18 mouse cellular contexts compared by ENCODE assay signal in genomic region chr16:90402292-90402691, GRCm38 (mm10). TPM values are rescaled to one million over a fixed set of nuclear protein-coding genes. Genes with fewer than 3 reads are reported as not detected.
DNase-seq lines count a peak whose midpoint lies in the region; ATAC-seq and TF ChIP-seq lines count a peak whose summit lies in the region.
"Had no signal": no experiment of that assay in that cellular context is flagged by ENCODE, and none has a peak within 500 bp of the region (broad histone marks: within the 10 kb centered on the region; RNA-seq: fewer than 3 reads in every experiment).

No protein-coding gene starts in this region.

- H3K4me1 ChIP-seq in heart, embryonic 12.5 days (replicated peaks): peaks cover 57% of the 10 kb centered on the region
- H3K4me1 ChIP-seq in limb, embryonic 12.5 days (replicated peaks): peaks cover 58% of the 10 kb centered on the region
- peaks cover 51% of the 10 kb centered on the region for H3K4me1 ChIP-seq in limb, embryonic 10.5 days
- H3K4me1 ChIP-seq in neural tube, embryonic 13.5 days (replicated peaks): peaks cover 50% of the 10 kb centered on the region
- no peaks in the 10 kb centered on the region; the same call in 1 of the 2 replicates for H3K4me1 ChIP-seq in cerebellum, adult 2 months (ENCODE audit: control insufficient read depth, insufficient read depth, low read length)

- no peak overlapping the region for H3K4me3 ChIP-seq in heart, embryonic 12.5 days
- H3K4me3 ChIP-seq in limb, embryonic 12.5 days (replicated peaks): no peak overlapping the region
- no peak overlapping the region for H3K4me3 ChIP-seq in limb, embryonic 10.5 days
- H3K4me3 ChIP-seq in neural tube, embryonic 13.5 days: no peak overlapping the region
- no peak overlapping the region for H3K4me3 ChIP-seq in cerebellum, adult 2 months (replicated peaks; ENCODE audit: insufficient read depth, low read depth, low read length)
- H3K4me3 ChIP-seq: embryonic facial prominence, embryonic 15.5 days; heart, embryonic 15.5 days; liver, embryonic 15.5 days had no signal

- 87% methylated on average over 7 of the region's 7 CpGs for WGBS in heart, embryonic 12.5 days
- WGBS in limb, embryonic 12.5 days: 59% methylated on average over 7 of the region's 7 CpGs
- 89% methylated on average over 7 of the region's 7 CpGs for WGBS in limb, embryonic 10.5 days
- 80% methylated on average over 7 of the region's 7 CpGs for WGBS in neural tube, embryonic 13.5 days
- WGBS in cerebellum, adult 2 months: 93% methylated on average over 7 of the region's 7 CpGs

- no peak for ATAC-seq in heart, embryonic 12.5 days (ENCODE audit: insufficient number of reproducible peaks, low FRiP score)
- no peak for ATAC-seq in limb, embryonic 12.5 days (ENCODE audit: insufficient number of reproducible peaks, insufficient read depth, low FRiP score, low TSS enrichment, low read depth)
- no peak for ATAC-seq in neural tube, embryonic 13.5 days (ENCODE audit: low read depth)

- no peak overlapping the region for H3K4me2 ChIP-seq in heart, embryonic 12.5 days
- H3K4me2 ChIP-seq in limb, embryonic 12.5 days: no peak overlapping the region
- no peak overlapping the region for H3K4me2 ChIP-seq in neural tube, embryonic 13.5 days
- H3K4me2 ChIP-seq: embryonic facial prominence, embryonic 15.5 days; heart, embryonic 15.5 days; liver, embryonic 15.5 days; midbrain, embryonic 11.5 days had no signal

- no peak for DNase-seq in heart, adult 18-20 months
- DNase-seq in limb, embryonic 10.5 days (ENCODE audit: low spot score): no peak
- DNase-seq in neural tube, embryonic 10.5 days (ENCODE audit: extremely low spot score, low spot score): no peak
- DNase-seq in spleen, adult 12 weeks (ENCODE audit: low spot score): no peak
- no peak for DNase-seq in cerebellum, adult 2 months
- DNase-seq: adrenal gland, adult 2 months; cerebellum, adult 9-11 months; kidney, postnatal 10 days; right cerebral cortex, adult 18-20 months; thymus, postnatal 14 days had no signal

- TF ChIP-seq CTCF in cerebellum, adult 2 months (IDR thresholded peaks at IDR 0.05; ENCODE audit: borderline replicate concordance, insufficient read depth, low read depth, low read length): no peak

- no peaks in the 10 kb centered on the region for H3K9me3 ChIP-seq in heart, embryonic 12.5 days (replicated peaks)
- no peaks in the 10 kb centered on the region for H3K9me3 ChIP-seq in limb, embryonic 12.5 days
- no peaks in the 10 kb centered on the region for H3K9me3 ChIP-seq in limb, embryonic 10.5 days (replicated peaks)
- no peaks in the 10 kb centered on the region for H3K9me3 ChIP-seq in neural tube, embryonic 13.5 days
- H3K9me3 ChIP-seq: embryonic facial prominence, embryonic 15.5 days; heart, embryonic 15.5 days; liver, embryonic 15.5 days had no signal

- no peaks in the 10 kb centered on the region for H3K27me3 ChIP-seq in heart, embryonic 12.5 days (replicated peaks)
- H3K27me3 ChIP-seq in limb, embryonic 12.5 days: no peaks in the 10 kb centered on the region
- no peaks in the 10 kb centered on the region for H3K27me3 ChIP-seq in limb, embryonic 10.5 days (ENCODE audit: low read depth, poor library complexity, severe bottlenecking)
- H3K27me3 ChIP-seq in neural tube, embryonic 13.5 days: no peaks in the 10 kb centered on the region
- no peaks in the 10 kb centered on the region; the same call in 1 of the 2 replicates for H3K27me3 ChIP-seq in cerebellum, adult 2 months (ENCODE audit: control insufficient read depth, insufficient read depth, low read length)
- H3K27me3 ChIP-seq: embryonic facial prominence, embryonic 15.5 days; heart, embryonic 15.5 days; liver, embryonic 15.5 days had no signal

- peaks cover 10% of the 10 kb centered on the region; the same call in 1 of the 2 replicates for H3K36me3 ChIP-seq in heart, embryonic 12.5 days
- H3K36me3 ChIP-seq in limb, embryonic 12.5 days: no peaks in the 10 kb centered on the region
- peaks cover 36% of the 10 kb centered on the region for H3K36me3 ChIP-seq in limb, embryonic 10.5 days
- no peaks in the 10 kb centered on the region for H3K36me3 ChIP-seq in neural tube, embryonic 13.5 days
- H3K36me3 ChIP-seq: embryonic facial prominence, embryonic 15.5 days; heart, embryonic 15.5 days; liver, embryonic 15.5 days had no signal

- TF ChIP-seq POLR2A in cerebellum, adult 2 months (IDR thresholded peaks at IDR 0.05; ENCODE audit: borderline replicate concordance, insufficient read depth, low read length): no peak

- H3K27ac ChIP-seq in heart, embryonic 12.5 days (ENCODE audit: poor library complexity, severe bottlenecking): 0 out of 2 replicates have a peak overlapping the region, but pooled peaks have one; percentile 26
- H3K27ac ChIP-seq in limb, embryonic 12.5 days: peak overlapping the region; percentile 82
- H3K27ac ChIP-seq in limb, embryonic 10.5 days: no peak overlapping the region
- H3K27ac ChIP-seq in neural tube, embryonic 13.5 days (replicated peaks): 0 out of 2 replicates have a peak overlapping the region, but pooled peaks have one; percentile 38
- no peak overlapping the region for H3K27ac ChIP-seq in cerebellum, adult 2 months (ENCODE audit: insufficient read depth, low read length)
- H3K27ac ChIP-seq: liver, embryonic 15.5 days had no signal

- H3K9ac ChIP-seq in heart, embryonic 12.5 days: peak overlapping the region; percentile 45; the same call in 1 of the 2 replicates
- no peak overlapping the region for H3K9ac ChIP-seq in limb, embryonic 12.5 days (replicated peaks)
- no peak overlapping the region for H3K9ac ChIP-seq in neural tube, embryonic 13.5 days
- H3K9ac ChIP-seq: embryonic facial prominence, embryonic 15.5 days; liver, embryonic 15.5 days had no signal

RNA-seq across cellular contexts. Expression of gene Hunk, which starts 16.5 kb away (rescaled TPM):
- polyA plus RNA-seq in heart, embryonic 12.5 days (2016; fragmentation: Nextera tagmentation; extraction: Ambion mirVana): 19.3 and 22.4 TPM in 2 replicates
- under 1 TPM; 0.36 to 0.40 TPM for total RNA-seq in heart, adult 18-20 months (2021)
- polyA plus RNA-seq in limb, embryonic 12.5 days (2016; fragmentation: Nextera tagmentation; extraction: Ambion mirVana): 22.2 and 25.8 TPM in 2 replicates
- 17.5 and 23.0 TPM in 2 replicates for polyA plus RNA-seq in limb, embryonic 10.5 days (2016; fragmentation: Nextera tagmentation; extraction: Ambion mirVana)
- polyA plus RNA-seq in neural tube, embryonic 13.5 days (2015; fragmentation: Nextera tagmentation; extraction: Ambion mirVana): 6.2 and 6.8 TPM in 2 replicates
- 12.6 and 12.8 TPM in 2 replicates for polyA plus RNA-seq in cerebellum, adult 2 months (2012; rRNA removed)
- total RNA-seq: hematopoietic stem cell, adult 5-6 weeks had no signal

Comparison
In these comparisons a context has a peak if more than half of its experiments do, and no peak if none do; other contexts are left out.
1. H3K27ac ChIP-seq: peak in heart, embryonic 12.5 days (single experiment), limb, embryonic 12.5 days (single experiment) and neural tube, embryonic 13.5 days (single experiment); none in limb, embryonic 10.5 days (single experiment) and cerebellum, adult 2 months (single experiment).